Mouse (Mus musculus): ENCODE measurements around the gene Taok3. TPM values are rescaled to one million over a fixed set of nuclear protein-coding genes. Genes with fewer than 3 reads are reported as not detected.
A peak's percentile ranks its signal among the peaks of the same experiment; 100 is the strongest.

The Taok3 gene
- polyA plus RNA-seq, 1 experiment from 2014 or later: 35.2 TPM

GRCm38 (mm10) chr5:117125482-117126346 lies 5.8 kb downstream of the Taok3 start:
- ChIA-PET POLR2A (no interaction called here), CTCF (interaction anchor here (0.8 kb wide), 1 partner anchor 13 kb away, joined by 3 read pairs; no protein-coding TSS in a partner anchor)
- peak; percentile 18 for ATAC-seq
- DNase-seq (ENCODE audit: low read depth, low spot score): no peak
- in situ Hi-C loops (cut with MboI; ENCODE audit: low pct_unique_long_range_greater_than_20kb): no loop called here
- TF ChIP-seq CTCF (IDR thresholded peaks at IDR 0.05): no peak
- no peaks in the 10 kb centered on the region for H3K27me3 ChIP-seq

- no peak for ATAC-seq
- ChIA-PET CTCF (interaction anchor here (0.6 to 1.0 kb wide), 3 partner anchors 11 to 38 kb away, joined by 3 read pairs; no protein-coding TSS in a partner anchor), POLR2A (no interaction called here)
- H3K27me3 ChIP-seq: no peaks in the 10 kb centered on the region
- DNase-seq (ENCODE audit: low read depth, low spot score): no peak
- in situ Hi-C loops (cut with MboI; ENCODE audit: low pct_unique_long_range_greater_than_20kb): no loop called here
- no peak for TF ChIP-seq CTCF (IDR thresholded peaks at IDR 0.05)
Measured at GRCm38 (mm10) chr5:117127051-117127450, 7.1 kb downstream of the Taok3 start.

DNA sequence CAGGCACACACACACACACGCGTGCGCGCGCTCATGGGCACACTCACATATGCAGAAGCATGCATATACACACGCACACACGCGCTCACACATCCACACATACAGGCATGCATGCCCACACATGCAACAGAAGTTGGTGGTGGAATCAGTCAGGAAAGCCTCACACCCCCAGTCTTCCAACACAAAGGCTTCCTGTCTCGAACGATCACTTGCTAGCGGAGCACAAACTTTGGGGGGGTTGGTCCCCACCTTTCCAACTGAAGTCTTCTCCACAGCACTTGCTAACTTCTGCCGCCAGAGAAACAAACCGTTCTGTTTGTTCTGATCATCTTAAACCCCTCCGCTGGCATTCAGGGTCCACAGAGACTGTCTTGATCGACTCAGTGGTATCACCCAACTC lies 10.8 kb downstream of the Taok3 start:
- no peaks in the 10 kb centered on the region for H3K27me3 ChIP-seq
- TF ChIP-seq CTCF (IDR thresholded peaks at IDR 0.05): no peak
- ATAC-seq (no peak), DNase-seq (ENCODE audit: low read depth, low spot score) (no peak)
- ChIA-PET POLR2A (no interaction called here), CTCF (no interaction called here)
- in situ Hi-C loops (cut with MboI; ENCODE audit: low pct_unique_long_range_greater_than_20kb): no loop called here

GRCm38 (mm10) chr5:117133446-117134065 lies 13.6 kb downstream of the Taok3 start:
- POLR2A ChIA-PET: interaction anchor here (0.5 to 0.7 kb wide), 2 partner anchors 19 to 145 kb away, joined by 3 to 4 read pairs; no protein-coding TSS in a partner anchor
- DNase-seq (ENCODE audit: low read depth, low spot score) (no peak), ATAC-seq (no peak)
- CTCF ChIA-PET: interaction anchor here (1.6 kb wide), 1 partner anchor 10 kb away, joined by 4 read pairs; no protein-coding TSS in a partner anchor
- no peaks in the 10 kb centered on the region for H3K27me3 ChIP-seq
- in situ Hi-C loops (cut with MboI; ENCODE audit: low pct_unique_long_range_greater_than_20kb): no loop called here
- no peak for TF ChIP-seq CTCF (IDR thresholded peaks at IDR 0.05)

- H3K27me3 ChIP-seq: no peaks in the 10 kb centered on the region
- DNase-seq (ENCODE audit: low read depth, low spot score): no peak
- peak; percentile 31 for ATAC-seq
- ChIA-PET POLR2A (interaction anchor here (0.5 to 1.2 kb wide), 2 partner anchors 24 to 144 kb away, joined by 3 read pairs; no protein-coding TSS in a partner anchor), CTCF (interaction anchor here (0.8 to 1.6 kb wide), 7 partner anchors 10 to 52 kb away, joined by 3 to 4 read pairs (median 4); no protein-coding TSS in a partner anchor)
- in situ Hi-C loops (cut with MboI; ENCODE audit: low pct_unique_long_range_greater_than_20kb): no loop called here
- no peak for TF ChIP-seq CTCF (IDR thresholded peaks at IDR 0.05)
Measured at GRCm38 (mm10) chr5:117134066-117134888, 14.3 kb downstream of the Taok3 start.

DNA sequence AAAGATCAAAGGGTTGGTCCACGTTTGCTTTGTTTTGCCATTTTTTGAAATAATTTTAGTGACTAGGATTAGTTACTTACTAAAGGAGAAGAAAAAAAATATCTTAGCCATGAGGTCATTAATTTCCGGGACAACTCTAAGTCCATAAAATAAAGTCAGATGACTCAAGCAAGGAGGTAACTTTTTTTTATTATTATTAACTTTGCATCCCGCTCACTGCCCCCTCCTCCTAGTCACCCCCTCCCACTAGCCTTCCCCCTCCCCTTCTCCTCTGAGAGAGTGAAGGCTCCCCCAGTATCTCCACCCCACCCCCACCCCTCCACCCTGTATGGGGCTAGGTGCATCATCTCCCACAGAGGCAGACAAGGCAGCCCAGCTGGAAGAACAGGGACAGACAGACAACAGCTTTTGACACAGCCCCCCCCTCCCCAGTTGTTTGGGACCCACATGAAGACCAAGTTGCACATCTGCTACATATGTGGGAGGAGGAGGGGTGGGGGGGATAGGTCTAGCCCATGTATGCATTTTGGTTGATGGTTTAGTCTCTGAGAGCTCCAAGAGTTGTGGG lies 15.0 kb downstream of the Taok3 start:
- in situ Hi-C loops (cut with MboI; ENCODE audit: low pct_unique_long_range_greater_than_20kb): no loop called here
- H3K27me3 ChIP-seq: no peaks in the 10 kb centered on the region
- no peak for TF ChIP-seq CTCF (IDR thresholded peaks at IDR 0.05)
- no peak for DNase-seq (ENCODE audit: low read depth, low spot score)
- CTCF ChIA-PET: interaction anchor here (0.8 to 1.6 kb wide), 8 partner anchors 9 to 105 kb away, joined by 3 to 4 read pairs (median 4); no protein-coding TSS in a partner anchor
- peak; percentile 53 for ATAC-seq
- POLR2A ChIA-PET: interaction anchor here (1.1 to 1.2 kb wide), 2 partner anchors 9 to 23 kb away, joined by 3 read pairs; no protein-coding TSS in a partner anchor

- no peaks in the 10 kb centered on the region for H3K27me3 ChIP-seq
- no peak for TF ChIP-seq CTCF (IDR thresholded peaks at IDR 0.05)
- in situ Hi-C loops (cut with MboI; ENCODE audit: low pct_unique_long_range_greater_than_20kb): no loop called here
- no peak for DNase-seq (ENCODE audit: low read depth, low spot score)
- ChIA-PET CTCF (interaction anchor here (1.1 to 1.4 kb wide), 3 partner anchors 19 to 169 kb away, joined by 3 read pairs; no protein-coding TSS in a partner anchor), POLR2A (interaction anchor here (0.6 to 1.2 kb wide), 3 partner anchors 8 to 105 kb away, joined by 3 to 4 read pairs (median 3); no protein-coding TSS in a partner anchor)
- no peak for ATAC-seq
Measured at GRCm38 (mm10) chr5:117135869-117136268, 15.9 kb downstream of the Taok3 start.

DNA sequence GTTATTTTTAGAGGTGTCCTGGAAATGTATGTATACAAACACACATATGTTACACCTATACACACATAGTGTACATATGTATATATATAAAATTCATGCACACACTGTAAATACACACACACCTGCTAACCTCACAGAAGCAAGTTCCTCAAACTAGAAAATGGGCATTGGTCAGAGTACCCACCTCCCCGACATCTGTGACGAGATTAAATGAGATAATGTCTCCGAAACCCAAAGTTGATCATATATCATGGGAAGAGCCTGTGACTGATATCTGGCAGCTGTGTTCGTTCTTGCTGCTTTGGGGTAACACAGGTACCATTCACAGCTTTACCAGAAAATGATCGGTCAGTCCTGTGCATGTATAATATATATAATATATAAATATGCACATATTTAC lies 16.6 kb downstream of the Taok3 start:
- in situ Hi-C loops (cut with MboI; ENCODE audit: low pct_unique_long_range_greater_than_20kb): no loop called here
- H3K27me3 ChIP-seq: no peaks in the 10 kb centered on the region
- DNase-seq (ENCODE audit: low read depth, low spot score) (no peak), ATAC-seq (no peak)
- ChIA-PET CTCF (interaction anchor here (1.1 kb wide), 1 partner anchor 169 kb away, joined by 3 read pairs; no protein-coding TSS in a partner anchor), POLR2A (no interaction called here)
- TF ChIP-seq CTCF (IDR thresholded peaks at IDR 0.05): no peak

DNA sequence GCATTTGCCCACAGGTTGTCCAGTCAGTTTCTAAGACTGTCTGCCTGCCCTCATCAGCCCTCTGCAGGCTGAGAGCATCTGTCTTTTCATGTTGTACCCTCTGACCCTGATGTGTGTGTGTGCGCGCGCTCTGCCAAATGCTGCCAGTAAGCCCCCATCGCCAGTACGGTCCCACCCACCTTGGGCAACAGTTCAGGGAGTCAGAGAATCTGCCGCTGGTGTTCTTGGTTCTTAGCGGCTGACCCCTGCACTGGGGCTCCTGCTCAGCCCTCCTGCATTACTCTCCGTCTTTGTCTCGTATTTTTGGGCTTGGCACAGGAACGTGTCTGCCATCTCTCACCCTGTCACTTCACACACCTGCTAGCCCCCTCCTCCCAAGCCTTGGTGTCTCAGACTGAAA lies 17.1 kb downstream of the Taok3 start:
- H3K27me3 ChIP-seq: no peaks in the 10 kb centered on the region
- TF ChIP-seq CTCF (IDR thresholded peaks at IDR 0.05): no peak
- in situ Hi-C loops (cut with MboI; ENCODE audit: low pct_unique_long_range_greater_than_20kb): no loop called here
- ATAC-seq: no peak
- no peak for DNase-seq (ENCODE audit: low read depth, low spot score)
- POLR2A ChIA-PET: no interaction called here
- CTCF ChIA-PET: interaction anchor here (1.0 to 1.3 kb wide), 3 partner anchors 21 to 168 kb away, joined by 3 to 4 read pairs (median 3); partner anchors contain the start of gene Suds3

Data from Patski (cell line).